Mouse (Mus musculus) ovary, adult 18-20 months (tissue): ENCODE data around the gene Cd84.
"Not testable (repeated sequence)": the region's sequence is repeated elsewhere in the genome, so short reads cannot be mapped to it uniquely, and the experiment has no call there.

ENCODE experiments used
- DNase-seq: peaks from one replicate; pipeline ENCODE4 v3.0.0; 2022; ENCODE audit warnings: low spot score, mixed read lengths

The Cd84 gene

DNA sequence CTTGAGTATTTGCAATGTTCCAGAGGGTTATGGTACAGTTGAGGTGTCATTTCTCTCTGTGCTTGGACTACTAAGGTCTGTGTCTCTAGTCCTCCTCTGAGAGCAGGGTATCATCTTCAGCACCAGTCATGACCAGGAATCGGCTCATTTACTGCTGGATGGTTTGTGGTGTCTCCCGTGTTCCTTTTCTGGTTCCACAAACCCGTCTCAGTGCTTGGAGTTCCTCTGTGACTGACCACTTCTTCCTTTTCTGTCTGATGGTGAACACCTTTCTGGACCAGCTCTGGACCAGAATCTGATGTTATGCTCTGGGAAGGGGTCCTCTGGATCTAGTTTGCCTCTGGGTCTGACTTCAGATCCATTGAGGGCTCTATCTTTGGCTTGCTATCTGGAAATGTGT is at the start of gene Cd84:
TSS of gene Cd84 (plus strand) at position 210 of the 400 bp plus-strand sequence.
- no peak for DNase-seq

DNA sequence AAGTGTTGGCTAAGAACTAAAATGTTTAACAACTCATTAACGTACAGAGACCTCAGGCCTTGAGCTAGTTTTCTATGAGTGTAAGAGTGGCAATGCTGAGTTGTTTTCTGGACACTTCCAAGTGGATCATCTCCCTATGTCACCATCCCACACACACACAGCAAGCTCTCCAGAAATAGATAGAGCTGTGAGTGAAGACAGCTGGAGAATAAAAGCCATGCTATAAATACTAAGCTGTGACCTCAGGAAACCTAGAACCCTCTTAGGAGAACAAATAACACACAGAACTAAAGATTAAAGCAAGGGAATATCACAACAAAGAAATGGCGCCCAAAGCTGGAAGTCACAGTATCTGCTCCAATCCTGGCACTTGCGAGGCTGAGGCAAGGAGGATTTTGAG is 48.0 kb upstream of the Cd84 start:
- DNase-seq = no peak

DNA sequence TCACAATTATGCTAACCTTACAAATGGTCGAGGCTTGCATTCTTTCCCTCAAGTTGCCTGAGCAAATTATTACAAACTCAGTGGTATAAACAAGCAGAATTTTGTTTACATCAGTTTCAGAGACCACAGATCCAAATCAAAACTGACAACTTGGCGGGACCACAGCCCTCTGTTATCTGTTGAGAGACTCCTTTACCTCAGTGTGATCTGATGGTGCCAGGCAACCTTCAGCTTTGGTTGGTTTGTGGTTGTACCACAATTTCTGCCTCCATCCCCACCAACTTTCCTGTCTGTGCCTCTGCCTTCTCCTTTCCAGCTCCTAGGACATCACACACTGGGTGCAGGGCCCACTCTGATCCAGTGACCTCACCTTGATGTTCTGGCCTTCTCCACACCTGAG is 43.3 kb upstream of the Cd84 start:
- no peak for DNase-seq

DNA sequence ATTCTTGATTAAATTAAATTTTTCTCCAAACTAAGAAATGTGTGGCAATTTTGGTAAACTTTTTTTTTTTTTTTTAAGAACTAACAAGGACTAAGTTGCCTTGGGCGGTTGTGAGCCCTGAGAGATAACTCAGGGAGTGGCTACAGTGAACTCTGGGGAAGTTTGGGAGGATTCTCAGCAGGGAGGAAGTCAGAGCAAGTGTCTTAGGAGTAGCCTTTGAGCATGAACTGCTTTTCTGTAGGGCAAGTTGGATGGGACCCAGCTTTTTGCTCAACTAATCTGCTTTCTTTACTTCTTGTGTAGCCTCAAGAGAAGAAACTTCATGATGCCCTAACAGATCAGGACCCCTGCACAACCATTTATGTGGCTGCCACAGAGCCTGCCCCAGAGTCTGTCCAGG is 41.7 kb upstream of the Cd84 start:
- DNase-seq = no peak

DNA sequence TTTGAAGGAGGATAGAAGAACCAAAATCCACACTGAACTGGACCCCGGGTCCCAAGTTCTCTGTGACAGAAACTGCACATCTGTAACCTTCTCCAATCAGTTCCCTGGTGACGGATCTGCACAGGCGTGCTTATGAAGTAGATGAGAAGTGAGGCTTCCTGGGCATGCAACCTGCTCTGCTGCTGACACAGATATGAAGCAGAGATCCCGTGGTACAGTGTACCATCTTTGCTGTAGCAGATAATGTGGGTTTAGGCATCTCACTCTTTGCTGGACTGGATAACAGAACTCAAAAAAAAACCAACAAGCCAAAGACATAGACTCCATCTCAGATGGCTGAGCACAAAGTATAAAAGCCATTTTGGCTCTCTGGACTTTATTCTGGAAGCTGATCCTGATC is 39.8 kb upstream of the Cd84 start:
- DNase-seq = no peak

DNA sequence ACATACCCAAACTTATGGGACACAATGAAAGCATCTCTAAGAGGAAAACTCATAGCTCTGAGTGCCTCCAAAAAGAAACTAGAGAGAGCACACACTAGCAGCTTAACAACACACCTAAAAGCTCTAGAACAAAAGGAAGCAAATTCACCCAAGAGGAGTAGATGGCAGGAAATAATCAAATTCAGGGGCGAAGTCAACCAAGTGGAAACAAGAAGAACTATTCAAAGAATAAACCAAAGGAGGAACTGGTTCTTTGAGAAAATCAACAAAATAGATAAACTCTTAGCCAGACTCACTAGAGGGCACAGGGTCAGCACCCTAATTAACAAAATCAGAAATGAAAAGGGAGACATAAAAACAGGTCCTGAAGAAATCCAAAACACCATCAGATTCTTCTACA is 28.4 kb upstream of the Cd84 start:
- not testable (repeated sequence) for DNase-seq

DNA sequence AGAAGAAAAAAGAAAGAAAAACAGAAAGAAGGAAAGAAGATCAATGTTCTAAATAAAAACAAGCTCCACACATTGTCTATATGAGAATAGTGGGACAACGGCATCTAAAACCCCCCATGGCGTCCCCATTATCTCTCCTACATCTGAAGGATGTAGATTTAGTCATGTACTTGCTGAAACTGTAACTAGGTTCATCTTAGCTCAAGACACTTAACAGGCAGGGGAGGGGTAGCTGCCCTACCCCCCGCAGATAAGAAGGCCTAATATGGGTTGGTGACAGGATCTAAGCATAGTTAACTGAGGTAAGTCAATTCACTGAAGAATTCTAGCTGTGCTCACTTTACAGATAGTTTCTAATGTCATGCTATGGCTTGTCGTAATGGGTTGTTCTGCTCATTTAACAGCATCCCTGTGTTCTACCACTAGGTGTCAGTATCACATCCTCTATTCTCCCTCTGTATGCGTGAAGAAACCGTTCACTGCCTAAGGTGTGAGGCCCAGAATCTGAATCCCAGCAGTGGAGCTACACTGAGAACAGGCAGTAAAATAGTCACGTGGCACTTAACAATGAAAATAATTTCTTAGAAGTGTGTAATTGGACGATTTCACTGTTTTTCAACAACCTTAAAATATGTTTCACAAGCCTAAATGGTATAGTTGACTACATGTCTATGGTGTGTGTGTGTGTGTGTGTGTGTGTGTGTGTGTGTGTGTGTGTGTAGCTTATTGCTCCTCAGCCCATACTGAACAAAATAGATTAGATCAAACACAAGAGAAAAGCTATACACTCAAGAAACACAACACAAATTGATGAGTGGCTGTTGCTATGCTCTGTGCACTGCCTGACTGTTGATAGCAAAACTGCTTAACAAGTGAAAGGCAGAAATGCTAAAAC is 23.7 kb upstream of the Cd84 start:
- DNase-seq = no peak

DNA sequence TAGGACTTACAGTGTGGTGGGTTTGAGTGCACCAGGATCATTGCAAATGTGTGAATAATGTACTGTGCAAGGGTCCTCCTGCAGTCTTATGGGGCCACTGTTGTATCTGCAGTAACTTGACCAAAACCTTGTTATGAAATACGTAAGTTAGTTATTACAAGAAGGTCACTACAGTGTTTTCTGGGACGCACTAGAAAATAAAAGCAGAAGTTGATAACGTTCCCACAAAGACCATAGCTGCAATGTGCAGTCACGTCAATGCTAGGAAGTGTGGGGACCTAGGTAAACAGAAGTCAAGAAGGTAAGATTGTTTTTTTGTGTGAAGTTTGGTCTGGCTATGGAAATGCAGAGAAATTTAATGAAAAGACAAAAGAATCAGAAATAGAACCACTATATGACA is 22.5 kb upstream of the Cd84 start:
- no peak for DNase-seq

DNA sequence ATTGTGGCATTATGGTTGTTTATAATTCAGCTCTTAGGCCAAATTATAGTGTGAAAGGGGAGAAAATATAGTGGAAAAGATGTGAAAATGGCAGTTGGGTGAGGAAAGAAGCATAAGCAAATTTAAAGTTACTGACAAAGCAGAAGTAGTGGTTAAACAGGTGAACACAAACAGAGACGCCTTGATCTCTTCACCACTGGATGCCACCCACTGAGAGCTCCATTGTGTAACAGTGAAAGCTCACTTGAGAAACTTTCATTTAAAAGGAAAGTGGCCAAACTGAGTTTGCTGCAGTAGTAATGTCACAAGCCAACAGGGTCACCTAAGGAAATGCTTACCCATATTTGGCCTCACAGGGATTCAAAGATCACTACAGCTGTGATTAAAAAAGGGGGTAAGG is 18.2 kb upstream of the Cd84 start:
- DNase-seq = no peak

DNA sequence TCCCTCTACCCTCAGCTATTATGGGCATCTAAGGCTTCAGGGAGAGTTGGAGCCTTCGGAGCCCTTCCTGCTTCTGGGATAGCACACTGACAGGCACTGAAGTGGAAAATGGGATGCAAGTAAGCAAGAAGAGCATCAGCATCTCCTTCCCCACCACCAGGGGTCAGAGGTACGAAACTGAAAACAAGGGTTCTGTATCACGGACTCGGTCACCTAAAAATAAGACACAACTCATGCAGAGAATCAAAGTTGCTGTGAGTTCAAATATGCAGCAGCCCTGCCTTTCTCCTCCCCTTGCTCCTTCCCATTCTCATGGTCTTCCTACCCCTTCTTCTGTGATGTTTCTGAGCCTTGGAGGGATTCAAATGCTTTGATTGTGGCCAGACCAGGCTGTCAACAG is 14.0 kb upstream of the Cd84 start:
- no peak for DNase-seq

DNA sequence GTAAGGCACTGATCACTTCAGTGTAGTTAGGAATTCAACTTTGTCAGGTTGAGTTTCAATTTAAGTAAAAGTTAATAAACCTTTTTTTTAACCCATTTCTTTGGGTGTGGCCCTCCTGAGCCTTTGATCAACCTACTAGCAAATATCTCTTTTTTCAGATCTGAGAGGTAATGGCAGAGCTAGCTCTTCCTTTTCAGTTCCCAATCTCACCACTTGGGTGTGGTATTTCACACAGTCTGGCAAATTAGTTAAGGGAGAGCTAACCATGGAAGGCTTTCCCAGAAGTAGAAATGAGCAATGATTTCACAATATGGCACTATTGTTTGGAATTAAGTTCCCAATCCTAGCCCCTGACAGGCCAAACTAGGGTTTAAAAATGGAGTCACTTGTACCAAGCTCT is 13.3 kb upstream of the Cd84 start:
- no peak for DNase-seq

DNA sequence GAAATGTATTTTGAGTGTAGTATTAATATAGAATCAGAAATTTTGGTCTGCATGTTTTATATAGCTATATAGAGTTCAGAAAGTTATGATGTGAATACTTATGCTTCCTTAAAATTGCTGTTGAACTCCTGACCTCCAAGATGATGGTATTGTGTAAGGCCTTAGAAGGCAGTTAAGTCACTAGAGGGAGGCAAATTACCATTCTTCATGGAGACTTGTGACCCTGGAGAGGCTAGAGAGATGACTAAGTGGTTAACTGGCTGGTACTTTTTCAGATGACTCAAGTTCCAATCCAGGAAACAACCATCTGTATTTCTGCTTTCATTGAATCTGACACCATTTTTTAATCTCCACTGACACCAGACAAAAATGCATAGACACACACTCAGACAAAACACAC is 11.8 kb upstream of the Cd84 start:
- no peak for DNase-seq

DNA sequence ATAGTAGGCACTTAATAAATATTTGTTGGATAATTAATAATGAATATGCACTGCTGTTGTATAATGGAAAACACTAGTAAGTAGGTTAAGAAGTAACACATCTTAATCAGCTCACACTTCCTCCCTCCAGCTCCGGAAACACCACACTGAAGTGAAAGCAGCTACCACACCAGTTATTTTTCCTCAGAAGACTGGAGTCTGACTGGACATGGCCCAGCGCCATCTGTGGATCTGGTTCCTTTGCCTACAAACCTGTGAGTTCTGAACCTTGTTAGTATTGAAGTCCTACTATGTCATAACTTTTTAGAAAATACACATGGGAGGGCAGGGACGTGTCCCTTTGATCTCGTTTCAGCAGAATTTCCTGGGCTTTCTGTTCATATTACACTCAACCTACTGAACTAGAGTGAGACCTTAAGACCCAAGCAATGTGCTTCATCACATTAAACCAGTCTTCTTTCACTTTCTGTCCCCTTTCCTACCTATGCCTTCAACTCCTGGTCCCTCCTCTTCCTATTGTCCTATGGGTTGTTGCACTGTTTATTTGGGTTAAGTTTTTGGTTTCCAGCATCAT is 1.0 kb downstream of the Cd84 start:
- no peak for DNase-seq

DNA sequence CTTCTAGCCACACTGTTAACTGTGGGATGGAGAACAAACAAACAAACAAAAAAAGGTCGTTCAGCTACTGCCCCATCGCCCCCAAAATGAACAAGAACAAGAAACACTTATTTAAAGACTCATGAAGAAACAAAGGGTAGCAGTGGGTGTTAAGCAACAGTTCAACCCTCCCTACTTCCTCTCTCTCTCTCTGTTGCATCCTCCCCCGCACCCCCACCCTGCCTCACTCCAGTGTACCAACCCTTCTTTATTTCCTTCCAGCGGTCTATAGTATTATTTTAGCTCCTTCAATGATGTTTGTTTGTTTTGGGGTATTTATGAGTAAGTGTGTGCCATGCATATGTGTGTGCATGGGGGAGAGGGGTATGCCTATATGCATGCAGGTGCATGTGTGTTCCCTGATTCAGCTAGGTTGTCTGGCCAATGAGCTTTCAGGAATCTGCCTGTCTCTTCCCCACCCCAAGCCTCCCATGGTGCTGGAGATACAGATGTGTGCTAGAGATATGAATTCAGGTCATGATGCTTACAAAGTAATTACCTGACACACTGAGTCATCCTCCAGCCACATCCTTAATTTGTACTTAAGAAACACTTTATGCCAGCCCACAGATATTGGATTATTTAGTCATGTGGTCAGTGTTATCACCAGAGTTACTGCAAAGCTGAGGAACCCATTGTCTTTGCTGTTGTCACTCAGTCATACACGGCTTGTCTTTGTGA is 5.7 kb downstream of the Cd84 start:
- DNase-seq = no peak

DNA sequence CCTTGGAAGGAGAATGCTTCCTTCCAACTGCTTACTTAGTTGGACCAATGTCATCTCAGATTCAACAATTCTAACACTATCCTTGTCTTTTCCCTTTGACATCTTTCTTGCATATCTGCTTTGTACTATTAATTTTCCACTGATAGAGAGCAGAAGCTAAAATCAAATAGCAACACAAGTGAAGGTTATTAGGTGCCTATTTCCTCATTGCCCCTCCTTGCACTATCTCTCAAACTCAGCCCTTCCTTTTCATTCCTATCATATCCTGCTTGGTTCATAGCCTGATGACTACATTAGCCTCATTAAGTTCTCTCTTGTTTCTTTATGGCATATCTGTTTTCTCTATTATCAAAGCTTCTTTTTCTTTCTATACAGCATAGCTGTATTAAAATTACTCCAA is 8.7 kb downstream of the Cd84 start:
- no peak for DNase-seq

DNA sequence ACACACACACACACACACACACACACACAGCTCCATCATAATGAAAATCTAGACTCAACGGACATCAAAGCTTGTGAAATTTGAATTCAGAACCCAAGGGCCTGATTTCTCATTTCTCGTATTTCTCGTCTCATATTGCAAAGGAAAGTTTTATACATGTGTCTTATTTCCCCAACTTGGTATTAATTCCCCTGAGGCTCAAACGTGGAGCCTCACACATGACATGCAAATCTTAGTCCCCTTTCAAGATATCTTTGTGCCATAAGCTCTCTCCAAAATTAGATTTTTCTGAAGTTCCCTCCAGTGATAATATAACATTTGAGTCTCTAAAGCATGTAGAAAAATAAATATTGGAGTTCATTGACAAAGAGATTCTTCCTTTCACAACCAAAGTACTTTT is 9.3 kb downstream of the Cd84 start:
- no peak for DNase-seq

DNA sequence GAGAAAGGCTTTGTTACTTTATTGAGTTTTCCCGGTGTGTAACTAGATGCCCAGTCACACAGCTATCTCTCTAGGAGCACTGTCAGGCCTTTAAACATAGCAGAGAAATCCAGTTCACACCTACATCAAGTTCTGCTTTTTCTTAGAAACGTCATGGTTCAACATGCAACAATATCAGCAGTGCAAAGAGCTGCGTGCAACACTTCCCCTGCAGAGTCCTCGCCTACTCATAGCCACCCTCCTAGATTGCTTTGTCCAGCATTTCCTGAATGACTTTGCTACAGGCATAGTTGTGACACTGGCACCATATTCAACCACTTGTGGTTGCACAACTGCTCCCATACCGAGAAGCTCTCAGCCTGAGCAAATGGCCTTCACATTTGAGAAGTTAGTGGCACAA is 10.0 kb downstream of the Cd84 start:
- no peak for DNase-seq

DNA sequence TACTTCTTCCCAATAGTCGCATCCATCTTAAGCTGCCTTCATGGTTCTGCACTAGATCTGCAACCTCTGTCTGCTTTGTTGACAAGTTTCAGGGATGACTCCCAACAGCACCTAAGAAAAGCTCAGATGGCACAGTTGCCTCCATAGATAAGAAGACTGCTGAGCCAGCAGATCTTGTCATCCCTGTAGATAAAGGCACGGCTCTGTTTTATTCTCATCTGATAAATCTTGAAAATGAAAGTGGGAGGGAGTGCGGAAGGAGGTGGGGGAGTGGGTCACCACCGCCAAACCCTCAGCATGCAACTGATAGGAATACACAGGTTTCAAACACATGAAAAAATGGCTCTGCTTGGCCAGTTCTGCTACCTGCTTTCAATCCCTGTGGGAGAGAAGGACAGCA is 26.0 kb downstream of the Cd84 start:
- DNase-seq = no peak

DNA sequence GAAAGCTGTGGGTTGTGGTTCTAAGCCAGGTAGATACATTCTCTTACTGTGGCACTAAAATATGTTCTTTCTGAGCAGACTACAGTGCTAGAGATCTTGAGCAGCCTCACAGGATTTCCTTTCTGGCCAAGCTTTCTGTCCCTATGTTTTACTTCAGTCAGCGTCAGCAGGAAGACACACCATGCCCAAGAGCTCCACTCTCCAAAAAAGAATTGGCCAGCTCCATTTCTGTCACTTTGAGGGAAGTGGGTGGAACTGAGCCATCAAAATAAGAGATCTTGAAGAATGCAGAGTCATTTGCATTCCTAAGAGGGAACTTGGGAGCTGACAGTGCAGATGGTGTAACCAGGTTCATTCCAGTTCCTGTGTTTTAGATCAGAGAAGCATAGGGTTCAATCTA is 47.5 kb downstream of the Cd84 start:
- no peak for DNase-seq

DNA sequence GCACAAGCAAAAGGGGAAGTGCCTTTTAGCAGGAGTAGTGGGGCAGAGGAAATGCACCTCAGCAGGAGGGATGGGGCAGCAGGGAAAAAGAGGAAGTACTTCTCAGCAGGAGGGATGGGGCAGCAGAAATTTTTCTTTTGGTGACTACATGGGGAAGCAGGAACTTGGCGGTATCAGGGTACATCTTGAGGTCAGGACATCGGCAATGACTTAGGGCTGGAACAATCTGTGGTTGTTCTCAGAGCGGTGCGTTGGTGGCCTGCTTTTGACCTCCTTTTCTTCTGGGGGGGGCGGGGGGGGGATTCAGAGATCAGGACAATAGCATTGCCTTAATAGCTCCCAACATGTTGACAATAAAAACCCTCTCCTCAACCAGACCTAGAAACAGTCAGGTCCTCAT is 55.9 kb downstream of the Cd84 start, which contains the start of gene Gm10521:
TSS of gene Gm10521 (plus strand) at position 301 of the 400 bp plus-strand sequence.
- not testable (repeated sequence) for DNase-seq

DNA sequence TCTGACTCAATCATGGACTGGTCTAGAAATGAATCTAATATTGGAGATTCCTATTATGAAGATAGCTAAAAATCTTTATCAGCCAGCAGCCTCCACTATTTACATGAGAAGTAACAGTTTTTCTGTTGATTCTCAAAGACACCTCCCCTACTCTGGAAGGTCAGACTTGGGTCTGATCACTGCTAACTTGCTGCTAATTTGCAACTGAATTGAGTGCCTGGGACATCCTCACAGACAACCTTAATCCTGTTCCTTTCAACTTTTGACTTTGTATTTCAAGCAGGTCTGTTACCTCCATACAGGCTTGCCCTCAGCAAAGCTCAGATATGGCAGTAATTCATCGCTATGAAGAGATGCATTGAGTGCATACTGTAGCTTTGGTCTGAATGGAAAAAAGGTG is 64.5 kb downstream of the Cd84 start:
- no peak for DNase-seq

DNA sequence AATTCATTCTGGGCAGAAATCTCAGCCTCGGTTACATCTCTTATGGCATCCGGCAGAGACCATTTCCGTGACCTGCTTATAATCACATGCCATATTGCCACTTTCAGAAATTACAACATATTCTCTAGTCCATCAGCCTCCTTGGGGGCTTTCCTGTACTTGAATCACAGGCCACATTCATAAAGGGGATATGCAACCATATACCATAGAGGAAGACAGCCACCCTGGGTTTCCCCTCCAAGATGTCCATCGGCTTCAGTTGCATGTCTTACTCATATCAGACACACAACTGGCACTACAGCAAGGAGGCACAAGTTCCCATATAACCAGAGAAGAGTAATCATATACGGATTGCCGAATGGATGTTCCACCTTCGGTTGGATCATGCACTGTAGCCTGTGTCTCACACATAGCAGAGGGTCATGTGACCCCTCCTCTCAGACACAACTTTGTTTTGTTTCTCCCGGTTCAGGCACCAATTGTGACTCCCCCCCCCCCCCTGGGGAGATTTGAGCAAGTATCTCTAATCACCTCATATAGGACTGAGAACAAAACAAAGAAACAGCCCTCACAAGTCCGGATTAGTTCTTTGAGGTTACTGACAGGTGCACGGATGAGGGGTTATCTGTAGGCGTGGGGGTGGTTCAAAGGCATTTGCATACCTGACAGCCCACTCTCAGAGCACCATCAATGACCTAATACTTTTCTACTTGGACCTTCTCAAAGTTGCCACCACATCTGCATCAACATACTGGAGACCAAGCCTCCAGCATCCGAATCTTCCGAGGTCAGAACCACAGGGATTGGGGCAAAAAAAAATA is 76.4 kb downstream of the Cd84 start:
- no peak for DNase-seq
